Mouse (Mus musculus) embryonic fibroblast, embryonic 13.5 days (primary cell): ENCODE results near the gene Dus4l. TPM values are rescaled to one million over a fixed set of nuclear protein-coding genes. Genes with fewer than 3 reads are reported as not detected.
"Not testable (repeated sequence)": the region's sequence is repeated elsewhere in the genome, so short reads cannot be mapped to it uniquely, and the experiment has no call there.

Source experiments
- H3K27ac ChIP-seq: 2 replicates; pipeline ENCODE4 v1.5.1; 2012; ENCODE audit warnings: low read length, control low read depth, inconsistent platforms; ENCODE audit not compliant: insufficient read depth
- H3K4me1 ChIP-seq: 2 replicates; pipeline ENCODE4 v1.6.1; 2011; ENCODE audit warnings: low read length; ENCODE audit not compliant: control insufficient read depth, insufficient read depth
- H3K4me3 ChIP-seq: 2 replicates; pipeline ENCODE4 v1.5.1; 2011; ENCODE audit warnings: mild to moderate bottlenecking, control low read depth, low read length; ENCODE audit not compliant: insufficient read depth
- CTCF ChIP-seq: IDR thresholded peaks from 2 replicates; pipeline ENCODE4 v1.5.1; 2011; ENCODE audit warnings: mild to moderate bottlenecking, control low read depth, low read length, moderate library complexity, borderline replicate concordance; ENCODE audit not compliant: insufficient read depth
- POLR2A ChIP-seq: IDR thresholded peaks from 2 replicates; pipeline ENCODE4 v1.6.1; 2011; ENCODE audit warnings: low read depth, mild to moderate bottlenecking, control low read depth, low read length, moderate library complexity
- polyA plus RNA-seq: library from polyadenylated mRNA; stranded (reverse); fragments of >200 nt; gene quantifications from 2 replicates; pipeline ENCODE4 v1.2.4, GENCODE M21; 2011; ENCODE audit warnings: low read depth; ENCODE audit not compliant: missing spikeins, insufficient read length

Gene Dus4l
- polyA plus RNA-seq, 1 experiment = 14.0 TPM

- TF ChIP-seq POLR2A (no peak), CTCF (no peak)
- Histone ChIP-seq H3K4me3 (peak overlapping the region; percentile 17; the same call in 1 of the 2 replicates), H3K4me1 (peaks cover 2% of the 10 kb centered on the region; the same call in 1 of the 2 replicates), H3K27ac (no peak overlapping the region)
Measured at GRCm38 (mm10) chr12:31653611-31654010, 1.0 kb downstream of the Dus4l start.

DNA sequence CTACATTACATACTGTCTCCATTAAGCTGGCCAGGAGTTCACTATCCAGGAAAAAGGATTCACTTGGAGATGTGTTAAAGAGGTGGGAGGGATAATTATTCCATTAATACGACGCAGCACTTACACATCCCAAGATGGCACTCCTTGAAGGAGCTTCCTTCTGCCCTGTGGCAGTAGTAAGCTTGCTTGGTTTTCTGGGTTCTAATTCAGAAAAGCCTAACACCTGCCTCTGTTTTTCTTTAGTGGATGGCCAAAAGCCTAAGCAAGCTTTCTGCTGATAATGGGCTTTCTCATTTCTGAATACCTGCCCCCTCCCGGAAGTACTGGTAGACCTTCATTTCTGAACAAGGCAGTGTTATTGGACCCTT is 19.4 kb downstream of the Dus4l start:
- H3K27ac ChIP-seq = no peak overlapping the region
- H3K4me3 ChIP-seq = no peak overlapping the region
- H3K4me1 ChIP-seq = no peaks in the 10 kb centered on the region; the same call in 1 of the 2 replicates
- TF ChIP-seq POLR2A = no peak
- no peak for TF ChIP-seq CTCF

GRCm38 (mm10) chr12:31634343-31635239 is 20.0 kb downstream of the Dus4l start, which contains the start of gene Bcap29:
Bcap29 (minus strand) TSS chr12:31634658.
- Histone ChIP-seq H3K4me3 (peak within 1 kb of the TSS; percentile 47), H3K27ac (no peak within 1 kb of the TSS; the same call in 1 of the 2 replicates), H3K4me1 (no peaks in the 10 kb centered on the region; the same call in 1 of the 2 replicates)
- TF ChIP-seq CTCF (no peak), POLR2A (no peak; the same call in none of the 2 replicates)

GRCm38 (mm10) chr12:31633970-31634342 is 20.7 kb downstream of the Dus4l start:
- TF ChIP-seq CTCF (no peak), POLR2A (no peak)
- Histone ChIP-seq H3K4me3 (peak overlapping the region; percentile 47), H3K27ac (no peak overlapping the region), H3K4me1 (no peaks in the 10 kb centered on the region; the same call in 1 of the 2 replicates)

DNA sequence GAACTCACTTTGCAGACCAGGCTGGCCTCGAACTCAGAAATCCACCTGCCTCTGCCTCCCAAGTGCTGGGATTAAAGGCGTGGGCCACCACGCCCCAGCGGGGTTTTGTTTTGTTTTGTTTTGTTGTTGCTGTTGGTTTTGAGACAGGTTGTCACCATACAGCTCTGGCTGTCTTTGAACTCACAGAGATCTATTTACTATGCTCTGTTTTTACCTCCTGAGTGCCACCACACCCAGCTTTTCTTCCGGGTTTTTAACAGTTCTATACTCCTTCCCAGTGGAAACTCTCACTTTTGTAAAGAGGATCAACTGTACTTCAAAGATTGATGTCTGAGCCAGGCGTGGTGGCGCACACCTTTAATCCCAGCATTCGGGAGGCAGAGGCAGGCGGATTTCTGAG is 26.2 kb downstream of the Dus4l start:
- not testable (repeated sequence) for H3K4me1 ChIP-seq, H3K27ac ChIP-seq, H3K4me3 ChIP-seq

- TF ChIP-seq POLR2A = no peak
- no peak for TF ChIP-seq CTCF
- H3K4me3 ChIP-seq = no peak overlapping the region
- no peak overlapping the region for H3K27ac ChIP-seq
- H3K4me1 ChIP-seq = no peaks in the 10 kb centered on the region
Measured at GRCm38 (mm10) chr12:31625016-31625415, 29.6 kb downstream of the Dus4l start.

DNA sequence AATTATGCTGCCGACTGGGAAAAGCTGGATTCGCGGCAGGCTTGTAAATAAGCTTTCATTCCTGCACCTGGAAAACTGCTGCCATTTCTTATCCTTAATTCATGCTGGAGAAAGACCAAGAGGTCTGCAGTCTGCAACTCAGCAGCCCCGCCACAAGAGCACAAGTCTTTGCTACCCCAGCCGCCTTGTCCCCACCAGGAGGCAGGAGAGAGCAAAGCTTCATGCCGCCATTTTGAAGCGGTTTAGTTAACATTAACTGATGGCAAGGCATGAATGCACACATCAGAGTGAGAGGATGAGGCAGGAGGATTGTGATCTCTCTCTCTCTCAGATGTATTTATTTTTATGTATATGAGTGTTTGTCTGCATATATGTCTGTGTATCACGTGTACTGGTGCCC is 34.5 kb downstream of the Dus4l start:
- TF ChIP-seq CTCF = no peak
- TF ChIP-seq POLR2A = no peak
- Histone ChIP-seq H3K4me1 (no peaks in the 10 kb centered on the region), H3K27ac (no peak overlapping the region), H3K4me3 (no peak overlapping the region)

DNA sequence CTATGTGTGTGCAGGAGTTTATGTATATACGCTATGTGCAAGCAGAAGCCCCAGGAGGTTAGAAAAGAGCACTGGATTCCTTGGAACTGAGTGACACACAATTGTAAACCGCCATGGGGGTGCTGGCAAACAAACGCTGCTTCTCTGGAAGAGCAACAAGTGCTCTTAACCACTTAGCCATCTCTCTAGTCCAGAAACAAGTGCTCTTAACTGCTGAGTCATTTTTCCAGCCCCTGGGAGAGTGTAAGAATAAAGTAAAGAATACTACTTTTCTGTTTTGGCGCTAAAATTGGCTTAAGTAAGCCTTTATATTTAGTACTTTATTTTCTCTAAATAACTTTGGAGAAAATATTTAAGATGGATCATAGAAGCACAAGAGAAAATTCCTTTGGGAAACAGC is 41.3 kb downstream of the Dus4l start:
- Histone ChIP-seq H3K27ac (no peak overlapping the region), H3K4me1 (no peaks in the 10 kb centered on the region), H3K4me3 (no peak overlapping the region)
- no peak for TF ChIP-seq CTCF
- TF ChIP-seq POLR2A = no peak

- H3K4me3 ChIP-seq = no peak overlapping the region
- H3K4me1 ChIP-seq = no peaks in the 10 kb centered on the region
- TF ChIP-seq CTCF = no peak
- no peak for TF ChIP-seq POLR2A
- no peak overlapping the region for H3K27ac ChIP-seq
Measured at GRCm38 (mm10) chr12:31608138-31608537, 46.5 kb downstream of the Dus4l start.

DNA sequence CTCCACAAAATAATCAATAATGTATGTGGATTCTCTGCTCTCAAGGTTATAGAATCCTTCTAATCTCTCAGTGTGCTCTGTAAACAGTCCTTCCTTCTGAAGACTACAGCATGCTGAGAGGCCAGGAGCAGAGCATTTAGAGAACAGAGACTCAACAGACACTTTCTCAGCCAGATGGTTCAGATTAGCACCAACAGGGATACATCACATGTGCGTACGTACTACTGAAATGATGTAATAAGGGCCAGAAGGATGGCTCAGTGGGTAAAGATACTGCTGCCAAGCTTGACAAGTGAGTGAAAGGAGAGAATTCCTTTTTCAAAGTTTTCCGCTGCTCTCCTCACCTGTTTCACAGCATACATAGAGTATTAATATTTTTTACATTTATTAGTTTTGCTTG is 49.7 kb downstream of the Dus4l start:
- H3K27ac ChIP-seq = no peak overlapping the region
- TF ChIP-seq CTCF (no peak), POLR2A (no peak)
- H3K4me1 ChIP-seq = no peaks in the 10 kb centered on the region
- no peak overlapping the region for H3K4me3 ChIP-seq
